Mouse (Mus musculus) cortical plate, adult 2 months (tissue): ENCODE measurements around the gene Rbm44. TPM values are rescaled to one million over a fixed set of nuclear protein-coding genes. Genes with fewer than 3 reads are reported as not detected.

ENCODE experiments used
- H3K27ac ChIP-seq: fragments of 200-500 bp; 2 replicates; pipeline ENCODE4 v1.5.1; 2012; ENCODE audit warnings: low read length, control low read depth, inconsistent platforms; ENCODE audit not compliant: insufficient read depth
- H3K4me1 ChIP-seq: fragments of 200-500 bp; 2 replicates; pipeline ENCODE4 v1.6.1; 2011; ENCODE audit warnings: low read length; ENCODE audit not compliant: control insufficient read depth, insufficient read depth
- H3K4me3 ChIP-seq: fragments of 200-500 bp; 2 replicates; pipeline ENCODE4 v1.5.1; 2011; ENCODE audit warnings: mild to moderate bottlenecking, low read length, control low read depth; ENCODE audit not compliant: insufficient read depth
- CTCF ChIP-seq: fragments of 200-500 bp; IDR thresholded peaks from 2 replicates; pipeline ENCODE4 v1.5.1; 2011; ENCODE audit warnings: mild to moderate bottlenecking, control low read depth, low read length; ENCODE audit not compliant: insufficient read depth; ENCODE audit errors: extremely low read depth
- POLR2A ChIP-seq: fragments of 200-500 bp; IDR thresholded peaks from 2 replicates; pipeline ENCODE4 v1.6.1; 2011; ENCODE audit warnings: mild to moderate bottlenecking, low read length, control low read depth; ENCODE audit not compliant: insufficient read depth; ENCODE audit errors: extremely low read depth
- polyA plus RNA-seq: library from polyadenylated mRNA; depleted of rRNA; stranded (reverse); fragments of >200 nt; gene quantifications from 2 replicates; pipeline ENCODE4 v1.2.3, GENCODE M21; 2012; rRNA removed

Gene Rbm44
- polyA plus RNA-seq, result 0.04 TPM in 1 of 2 replicates, not detected in the other

DNA sequence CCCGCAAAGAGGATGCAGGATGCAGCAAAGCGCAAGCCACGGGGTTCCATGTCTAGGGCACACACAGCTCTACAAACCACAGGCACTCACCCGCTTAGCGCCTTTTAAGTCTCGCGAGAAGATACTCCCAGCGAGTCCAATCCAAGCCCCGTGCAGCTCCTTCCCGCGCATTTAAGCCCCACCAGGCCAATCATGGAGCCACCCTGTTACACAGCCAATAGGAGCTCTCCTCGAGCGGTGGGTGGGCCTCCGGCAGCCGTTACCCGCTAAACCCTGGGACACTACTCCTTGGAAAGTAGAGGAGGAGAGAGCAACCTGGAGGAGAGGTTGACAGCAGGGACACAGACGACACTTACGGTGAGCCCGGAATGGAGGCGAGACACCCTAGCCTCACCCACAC is at the start of gene Rbm44:
TSS of gene Rbm44 (plus strand) at position 277 of the 400 bp plus-strand sequence.
- no peak for TF ChIP-seq POLR2A
- no peak for TF ChIP-seq CTCF
- Histone ChIP-seq H3K4me1 (no peaks in the 10 kb centered on the region), H3K27ac (no peak within 1 kb of the TSS), H3K4me3 (no peak within 1 kb of the TSS)

GRCm38 (mm10) chr1:91095258-91095657 is 49.6 kb upstream of the Rbm44 start:
- H3K27ac ChIP-seq, result no peak overlapping the region
- H3K4me1 ChIP-seq, result peaks cover 1% of the 10 kb centered on the region; the same call in 1 of the 2 replicates
- no peak overlapping the region for H3K4me3 ChIP-seq
- TF ChIP-seq POLR2A (no peak), CTCF (no peak)

DNA sequence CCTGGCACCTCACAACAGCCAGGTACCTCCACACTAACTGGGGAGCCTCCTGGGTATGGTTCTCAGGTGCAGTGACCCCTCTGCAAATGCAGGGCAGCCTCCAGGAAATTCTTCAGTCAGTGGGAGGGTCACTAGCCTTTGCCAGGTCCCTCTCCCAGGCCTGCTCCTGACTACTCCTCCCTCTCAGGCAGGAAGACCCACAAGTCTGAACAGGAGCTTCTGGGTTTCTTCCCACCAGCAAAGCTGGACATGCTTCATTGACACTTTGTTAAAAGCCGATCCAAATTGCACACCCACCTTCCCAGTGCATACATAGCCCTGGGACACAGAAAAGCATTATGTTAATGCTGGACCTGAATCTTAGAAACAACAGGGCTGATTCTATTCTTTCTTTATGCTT is 49.0 kb upstream of the Rbm44 start:
- TF ChIP-seq CTCF (no peak), POLR2A (no peak)
- peaks cover 1% of the 10 kb centered on the region; the same call in 1 of the 2 replicates for H3K4me1 ChIP-seq
- no peak overlapping the region for H3K27ac ChIP-seq
- H3K4me3 ChIP-seq, result no peak overlapping the region

DNA sequence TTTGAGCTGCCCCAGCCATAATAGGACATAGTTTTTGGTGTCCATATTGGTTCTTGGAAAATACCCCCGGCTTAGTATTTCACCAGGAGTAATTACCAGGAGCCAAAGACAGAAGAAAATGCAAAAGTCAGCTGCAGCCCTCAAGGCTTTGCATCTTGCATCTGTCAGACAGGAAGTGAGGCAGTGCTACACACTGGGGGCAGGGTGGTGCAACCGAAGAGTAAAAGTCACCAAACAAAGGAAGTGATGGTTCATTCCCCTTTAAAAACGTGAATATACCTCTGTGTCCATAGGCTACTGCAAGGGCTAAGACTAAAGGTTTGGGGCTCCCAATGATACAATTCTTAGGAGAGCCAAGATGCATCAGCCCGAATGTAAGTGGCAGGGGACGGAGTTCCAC is 48.4 kb upstream of the Rbm44 start:
- no peak overlapping the region for H3K4me3 ChIP-seq
- no peak overlapping the region for H3K27ac ChIP-seq
- peaks cover 1% of the 10 kb centered on the region; the same call in 1 of the 2 replicates for H3K4me1 ChIP-seq
- no peak for TF ChIP-seq CTCF
- TF ChIP-seq POLR2A, result no peak

DNA sequence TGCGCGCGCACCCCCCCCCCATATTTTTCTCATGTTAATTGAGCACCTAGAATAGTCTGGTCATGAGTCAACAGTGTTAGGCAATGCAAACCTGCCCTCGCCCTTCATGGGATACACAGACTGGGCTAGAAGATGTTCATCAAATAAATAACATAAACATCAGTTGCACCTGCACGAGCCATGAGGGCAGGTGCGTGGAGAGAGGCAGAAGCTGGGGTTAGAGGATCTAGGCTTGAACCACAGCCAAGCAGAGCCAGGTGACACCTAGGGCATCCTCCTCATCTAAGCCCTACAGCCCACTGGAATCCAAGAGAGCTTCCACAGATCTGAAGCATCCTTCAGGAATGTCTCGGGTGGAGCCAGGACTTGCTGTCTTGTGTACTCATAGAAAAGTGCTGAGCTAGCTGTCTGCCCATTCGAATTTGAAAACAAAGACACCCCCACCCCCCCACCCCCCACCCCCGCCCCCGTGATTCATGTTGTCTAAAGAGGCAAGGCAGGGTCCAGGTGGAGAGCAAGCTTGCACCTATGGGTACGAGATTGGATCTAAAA is 47.5 kb upstream of the Rbm44 start:
- H3K4me3 ChIP-seq, result no peak overlapping the region
- TF ChIP-seq POLR2A (no peak), CTCF (no peak)

DNA sequence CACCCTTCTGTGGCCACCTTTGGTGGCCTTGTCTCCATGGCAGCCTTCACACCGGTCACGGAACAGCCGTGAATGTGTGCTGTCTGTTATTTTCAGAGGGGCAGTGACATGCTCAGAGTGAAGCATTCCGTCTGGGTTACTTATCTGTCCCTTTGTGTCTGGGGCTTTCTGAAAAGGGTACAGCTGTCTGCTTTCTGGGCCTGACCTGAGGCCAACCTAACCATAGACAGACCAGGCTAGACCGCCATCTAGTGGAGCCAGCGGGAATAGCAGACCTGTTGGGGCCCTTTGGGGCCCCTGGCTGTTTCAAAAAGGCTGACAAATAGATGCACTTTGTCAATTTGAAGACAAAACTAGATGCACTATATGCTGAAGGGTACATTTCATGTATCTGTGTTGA is 46.0 kb upstream of the Rbm44 start:
- no peak overlapping the region for H3K27ac ChIP-seq
- peak; percentile 74 for TF ChIP-seq CTCF
- no peak for TF ChIP-seq POLR2A
- H3K4me3 ChIP-seq, result no peak overlapping the region
- H3K4me1 ChIP-seq, result peaks cover 1% of the 10 kb centered on the region; the same call in 1 of the 2 replicates

More for the DNA sequence above, 47.5 kb upstream of the Rbm44 start:
- Histone ChIP-seq H3K27ac (no peak overlapping the region), H3K4me1 (peaks cover 1% of the 10 kb centered on the region; the same call in 1 of the 2 replicates)

DNA sequence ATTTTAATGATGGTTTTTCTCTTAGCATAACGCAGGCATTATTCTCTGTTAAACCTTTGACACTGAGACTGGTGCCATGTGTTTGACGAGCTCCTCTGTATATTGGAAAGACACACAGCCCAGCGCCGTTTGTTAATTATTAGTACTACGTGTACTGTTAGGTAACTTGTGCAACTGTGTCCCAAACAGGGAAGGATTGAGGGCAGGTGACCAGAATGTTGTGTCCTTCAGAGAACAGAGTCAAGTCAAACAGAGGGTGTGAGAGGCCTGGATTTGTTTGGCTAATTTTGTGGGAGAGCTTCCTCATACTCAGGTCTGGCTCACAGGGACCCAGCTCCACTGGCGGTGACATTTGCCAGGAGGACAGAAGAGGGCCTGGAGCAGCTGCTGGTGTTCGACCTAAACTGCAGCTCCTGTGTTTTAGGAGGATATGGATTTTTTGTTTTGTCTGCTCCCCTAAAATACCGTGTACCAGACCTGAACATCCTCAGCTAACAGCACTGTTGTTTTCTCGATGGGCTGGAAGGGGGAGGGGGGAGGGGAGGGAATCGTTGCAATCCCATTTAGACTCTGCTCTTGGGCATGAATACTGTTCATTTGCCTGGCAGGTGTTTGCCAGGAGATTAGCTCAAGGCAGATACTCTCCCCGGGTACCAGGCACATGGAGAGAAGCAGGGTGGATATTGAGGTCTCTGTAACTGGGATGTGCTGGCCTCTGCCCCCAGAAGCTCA is 43.0 kb upstream of the Rbm44 start:
- TF ChIP-seq POLR2A (no peak), CTCF (no peak)
- Histone ChIP-seq H3K27ac (no peak overlapping the region), H3K4me3 (no peak overlapping the region), H3K4me1 (no peaks in the 10 kb centered on the region)

DNA sequence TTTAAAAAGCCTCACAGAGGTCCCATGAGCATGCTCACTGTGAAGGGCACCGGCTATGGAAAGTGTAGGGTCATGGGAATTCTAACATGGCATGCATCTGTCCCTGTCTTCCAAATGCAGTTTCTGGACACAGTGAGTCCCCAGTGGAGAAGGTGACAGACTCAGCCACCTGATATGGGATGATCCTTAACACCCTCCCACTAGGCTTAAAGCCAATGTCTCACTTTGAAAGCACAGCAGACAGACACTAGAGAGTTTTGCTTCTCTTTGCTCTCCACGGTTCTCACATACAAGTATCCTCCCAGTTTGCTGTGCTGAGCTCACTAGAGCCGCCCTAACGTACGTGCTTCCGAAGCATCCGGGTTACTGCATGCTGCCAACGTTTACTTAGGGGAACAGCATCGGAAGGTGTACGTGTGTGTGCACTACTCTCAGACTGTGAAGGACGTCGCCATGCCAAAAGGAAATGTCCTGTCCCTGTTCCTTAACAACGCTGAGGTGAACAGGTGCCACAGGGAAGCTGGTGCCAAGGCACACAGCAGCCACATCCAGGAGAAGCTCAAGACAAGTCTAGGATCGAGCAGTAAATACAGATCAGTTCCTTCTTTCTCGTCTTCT is 41.4 kb upstream of the Rbm44 start:
- TF ChIP-seq CTCF (no peak), POLR2A (no peak)
- H3K27ac ChIP-seq, result no peak overlapping the region
- H3K4me3 ChIP-seq, result no peak overlapping the region
- H3K4me1 ChIP-seq, result no peaks in the 10 kb centered on the region

GRCm38 (mm10) chr1:91107548-91107947 is 37.3 kb upstream of the Rbm44 start:
- H3K27ac ChIP-seq, result no peak overlapping the region
- H3K4me1 ChIP-seq, result no peaks in the 10 kb centered on the region
- no peak overlapping the region for H3K4me3 ChIP-seq
- peak; percentile 45 for TF ChIP-seq CTCF
- no peak for TF ChIP-seq POLR2A
